Mouse (Mus musculus) bone marrow macrophage, adult 2 months (primary cell): ENCODE data around the gene Mbd4.

Experiments used
- CTCF ChIP-seq: IDR thresholded peaks from 2 replicates; pipeline ENCODE4 v1.5.1; 2012; ENCODE audit warnings: low read depth, mild to moderate bottlenecking, low read length, moderate library complexity
- POLR2A ChIP-seq: IDR thresholded peaks from 2 replicates; pipeline ENCODE4 v1.6.1; 2012; ENCODE audit warnings: mild to moderate bottlenecking, low read depth, low read length, borderline replicate concordance

DNA sequence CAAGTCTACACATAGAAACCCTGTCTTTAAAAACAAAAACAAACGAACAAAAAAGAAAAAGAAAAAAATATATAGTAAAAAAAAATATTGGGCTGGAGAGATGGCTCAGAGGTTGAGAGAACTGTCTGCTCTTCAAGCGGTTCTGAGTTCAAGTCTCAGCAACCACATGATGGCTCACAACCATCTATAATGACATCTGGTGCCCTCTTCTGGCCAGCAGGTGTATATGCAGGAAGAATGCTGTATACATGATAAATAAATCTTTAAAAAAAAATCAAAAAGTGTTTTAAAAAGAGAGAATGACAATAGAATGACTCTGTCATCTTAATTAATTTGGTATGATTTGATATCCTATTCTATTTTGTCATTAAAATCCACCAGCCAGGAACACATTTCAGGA, 1.3 kb upstream of the Mbd4 start:
- TF ChIP-seq CTCF (no peak; the same call in 1 of the 2 replicates), POLR2A (no peak)
